Mouse (Mus musculus) midbrain, embryonic 10.5 days (tissue): ENCODE measurements around the gene Dab1. TPM values are rescaled to one million over a fixed set of nuclear protein-coding genes. Genes with fewer than 3 reads are reported as not detected.
A peak's percentile ranks its signal among the peaks of the same experiment; 100 is the strongest.

Experiments
- DNase-seq: peaks from one replicate; pipeline ENCODE4 v3.0.0-alpha.2; 2017; ENCODE audit warnings: low spot score
- H3K27ac ChIP-seq: fragments of 300-500 bp; sonication (generic); replicated peaks from 2 replicates; pipeline ENCODE4 v1.5.1; 2016; ENCODE audit warnings: mild to moderate bottlenecking
- H3K27me3 ChIP-seq: fragments of 300-500 bp; sonication (generic); 2 replicates; pipeline ENCODE4 v1.6.1; 2016; ENCODE audit warnings: low read depth, mild to moderate bottlenecking; ENCODE audit not compliant: poor library complexity, severe bottlenecking
- H3K36me3 ChIP-seq: fragments of 300-500 bp; sonication (generic); 2 replicates; pipeline ENCODE4 v1.6.1; 2016; ENCODE audit warnings: mild to moderate bottlenecking, moderate library complexity
- H3K4me1 ChIP-seq: fragments of 300-500 bp; sonication (generic); 2 replicates; pipeline ENCODE4 v1.6.1; 2016
- H3K4me3 ChIP-seq: fragments of 300-500 bp; sonication (generic); 2 replicates; pipeline ENCODE4 v1.5.1; 2016; ENCODE audit warnings: mild to moderate bottlenecking, moderate library complexity
- H3K9me3 ChIP-seq: fragments of 300-500 bp; sonication (generic); replicated peaks from 2 replicates; pipeline ENCODE4 v1.6.1; 2016; ENCODE audit warnings: mild to moderate bottlenecking
- WGBS: fragments of 180-500 bp; shearing (Covaris S2); methylation state at CpG from one replicate; pipeline ENCODE4 v1.1.7; 2016; 5-methylcytosine and 5-hydroxymethylcytosine counted together
- polyA plus RNA-seq: library from polyadenylated mRNA; unstranded; fragments of >200 nt; fragmentation: Nextera tagmentation; extraction: Ambion mirVana; gene quantifications from 2 replicates; pipeline ENCODE4 v1.2.1, GENCODE M21; 2016

The Dab1 gene
- polyA plus RNA-seq, 1 experiment from 2014 or later = 27.0 TPM

- Histone ChIP-seq H3K4me3 (no peak overlapping the region), H3K36me3 (no peaks in the 10 kb centered on the region), H3K27me3 (no peaks in the 10 kb centered on the region), H3K27ac (peak overlapping the region; percentile 63; the same call in 1 of the 2 replicates), H3K4me1 (peaks cover 8% of the 10 kb centered on the region), H3K9me3 (no peaks in the 10 kb centered on the region)
- WGBS = 29% methylated on average over 9 of the region's 9 CpGs
- peak; percentile 17 for DNase-seq
Observed at GRCm38 (mm10) chr4:103953652-103954220, 334.6 kb downstream of the Dab1 start.

- no peaks in the 10 kb centered on the region for H3K36me3 ChIP-seq
- H3K27me3 ChIP-seq = no peaks in the 10 kb centered on the region
- no peak overlapping the region for H3K4me3 ChIP-seq
- peaks cover 10% of the 10 kb centered on the region for H3K4me1 ChIP-seq
- whole genome bisulfite sequencing = 78% methylated on average over 7 of the region's 7 CpGs
- no peak overlapping the region for H3K27ac ChIP-seq
- DNase-seq = no peak
- H3K9me3 ChIP-seq = no peaks in the 10 kb centered on the region
Observed at GRCm38 (mm10) chr4:103961134-103962049, 342.2 kb downstream of the Dab1 start.

DNA sequence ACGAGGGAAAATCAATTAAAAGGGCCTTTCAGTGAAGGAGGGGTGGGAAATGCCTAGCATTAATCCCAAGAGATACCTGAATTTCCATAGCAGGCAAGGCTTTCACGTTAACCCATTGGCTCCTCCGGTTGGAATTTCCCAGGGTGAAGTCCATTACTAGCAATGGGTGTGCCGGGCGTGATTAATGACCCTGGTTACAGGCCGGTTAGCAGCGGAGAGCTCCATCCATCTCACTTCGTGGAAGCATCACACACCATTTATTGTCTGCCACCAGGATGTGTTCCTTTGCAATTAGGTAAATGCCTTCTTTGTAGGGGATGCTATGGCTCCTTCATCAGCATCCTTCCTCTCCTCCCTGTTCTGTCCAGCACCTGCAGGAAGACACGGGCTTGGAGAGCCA is 350.7 kb downstream of the Dab1 start:
- H3K9me3 ChIP-seq = no peaks in the 10 kb centered on the region
- H3K36me3 ChIP-seq = no peaks in the 10 kb centered on the region
- no peak overlapping the region for H3K27ac ChIP-seq
- no peak overlapping the region for H3K4me3 ChIP-seq
- 86% methylated on average over 9 of the region's 9 CpGs for WGBS
- H3K27me3 ChIP-seq = no peaks in the 10 kb centered on the region
- DNase-seq = no peak
- H3K4me1 ChIP-seq = no peaks in the 10 kb centered on the region

- Histone ChIP-seq H3K9me3 (no peaks in the 10 kb centered on the region), H3K36me3 (no peaks in the 10 kb centered on the region), H3K27ac (no peak overlapping the region), H3K4me1 (no peaks in the 10 kb centered on the region), H3K4me3 (no peak overlapping the region), H3K27me3 (no peaks in the 10 kb centered on the region)
- WGBS = 89% methylated on average over 2 of the region's 2 CpGs
- no peak for DNase-seq
Observed at GRCm38 (mm10) chr4:103974536-103974935, 355.4 kb downstream of the Dab1 start.

DNA sequence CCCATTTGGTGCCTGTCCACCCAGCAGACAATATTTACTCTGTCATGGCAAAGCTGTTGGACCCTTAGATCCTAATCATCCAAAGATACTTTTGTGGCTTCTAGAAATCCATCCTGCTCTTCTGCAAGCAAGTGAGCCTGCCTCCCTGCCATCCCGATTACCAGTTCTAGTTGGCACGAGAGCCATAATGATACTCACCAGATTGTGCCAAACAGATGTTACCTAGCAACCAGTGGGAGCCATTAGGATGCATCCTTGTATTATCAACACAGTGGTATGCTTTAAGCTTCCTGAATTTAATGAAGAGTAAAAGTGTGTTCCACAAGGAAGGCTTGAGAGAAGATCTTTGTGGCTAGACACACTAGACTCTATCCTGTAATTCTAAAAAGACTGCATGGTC is 355.8 kb downstream of the Dab1 start:
- WGBS = 92% methylated on average over 2 of the region's 2 CpGs
- DNase-seq = no peak
- Histone ChIP-seq H3K9me3 (no peaks in the 10 kb centered on the region), H3K27ac (no peak overlapping the region), H3K36me3 (no peaks in the 10 kb centered on the region), H3K27me3 (no peaks in the 10 kb centered on the region), H3K4me3 (no peak overlapping the region), H3K4me1 (no peaks in the 10 kb centered on the region)

- Histone ChIP-seq H3K9me3 (no peaks in the 10 kb centered on the region), H3K27me3 (no peaks in the 10 kb centered on the region), H3K4me1 (no peaks in the 10 kb centered on the region), H3K4me3 (no peak overlapping the region), H3K36me3 (no peaks in the 10 kb centered on the region), H3K27ac (no peak overlapping the region)
- DNase-seq = no peak
- WGBS = 80% methylated on average over 3 of the region's 3 CpGs
Observed at GRCm38 (mm10) chr4:103993884-103994283, 374.7 kb downstream of the Dab1 start.

DNA sequence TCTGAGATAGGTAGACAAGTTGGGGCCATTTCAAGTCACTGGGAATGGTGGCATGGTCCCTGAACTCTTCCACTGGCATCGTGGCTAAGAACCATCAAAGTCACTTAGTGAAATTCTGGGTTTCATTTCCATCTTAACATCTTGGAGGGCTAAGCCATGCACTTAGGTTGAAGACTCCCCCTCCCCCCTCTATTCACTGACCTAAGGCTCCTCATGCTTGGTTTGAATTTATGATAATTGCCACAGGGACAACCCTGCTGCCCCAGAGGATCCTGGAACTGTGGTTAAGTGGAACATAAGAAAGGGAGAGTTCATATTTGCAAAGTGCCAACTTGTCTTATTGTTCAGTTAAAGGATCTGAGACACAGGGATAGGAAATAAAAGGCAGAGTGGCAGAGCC is 375.2 kb downstream of the Dab1 start:
- WGBS = 92% methylated on average over 1 of the region's 1 CpGs
- H3K9me3 ChIP-seq = no peaks in the 10 kb centered on the region
- no peak for DNase-seq
- H3K27me3 ChIP-seq = no peaks in the 10 kb centered on the region
- no peaks in the 10 kb centered on the region for H3K4me1 ChIP-seq
- H3K27ac ChIP-seq = no peak overlapping the region
- H3K36me3 ChIP-seq = no peaks in the 10 kb centered on the region
- H3K4me3 ChIP-seq = no peak overlapping the region

GRCm38 (mm10) chr4:104008406-104008805 is 389.2 kb downstream of the Dab1 start:
- WGBS = 83% methylated on average over 5 of the region's 5 CpGs
- Histone ChIP-seq H3K4me1 (no peaks in the 10 kb centered on the region), H3K9me3 (no peaks in the 10 kb centered on the region)

GRCm38 (mm10) chr4:104011683-104012082 is 392.5 kb downstream of the Dab1 start:
- no peaks in the 10 kb centered on the region for H3K4me1 ChIP-seq
- WGBS = 83% methylated on average over 4 of the region's 4 CpGs
- DNase-seq = no peak
- H3K4me3 ChIP-seq = no peak overlapping the region
- no peaks in the 10 kb centered on the region for H3K36me3 ChIP-seq
- no peak overlapping the region for H3K27ac ChIP-seq
- no peaks in the 10 kb centered on the region for H3K27me3 ChIP-seq
- no peaks in the 10 kb centered on the region for H3K9me3 ChIP-seq

More at GRCm38 (mm10) chr4:104008406-104008805, 389.2 kb downstream of the Dab1 start:
- Histone ChIP-seq H3K4me3 (no peak overlapping the region), H3K27ac (no peak overlapping the region), H3K36me3 (no peaks in the 10 kb centered on the region), H3K27me3 (no peaks in the 10 kb centered on the region)
- no peak for DNase-seq

DNA sequence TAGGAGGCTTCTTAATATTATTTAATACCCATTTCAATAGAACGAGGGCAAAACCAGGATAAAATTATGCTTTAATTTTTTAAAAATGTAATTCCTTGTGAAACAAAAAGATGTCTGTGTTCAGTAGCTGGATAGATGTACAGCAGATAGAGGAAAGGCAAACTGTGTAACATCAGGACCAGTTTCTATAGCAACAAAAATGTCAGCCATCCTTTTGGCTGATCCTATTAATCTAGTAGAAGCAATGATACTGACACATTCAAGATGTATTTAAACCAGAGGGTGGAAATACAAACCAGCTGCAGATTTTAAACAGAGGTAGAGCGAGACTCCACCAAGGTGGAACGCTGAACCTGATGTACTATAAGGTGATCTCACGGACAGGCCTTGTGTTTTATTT is 393.0 kb downstream of the Dab1 start:
- no peak overlapping the region for H3K27ac ChIP-seq
- no peaks in the 10 kb centered on the region for H3K9me3 ChIP-seq
- 89% methylated on average over 4 of the region's 4 CpGs for WGBS
- no peak for DNase-seq
- H3K36me3 ChIP-seq = no peaks in the 10 kb centered on the region
- H3K4me3 ChIP-seq = no peak overlapping the region
- no peaks in the 10 kb centered on the region for H3K4me1 ChIP-seq
- H3K27me3 ChIP-seq = no peaks in the 10 kb centered on the region

GRCm38 (mm10) chr4:104025117-104025694 is 406.0 kb downstream of the Dab1 start:
- Histone ChIP-seq H3K4me1 (0 out of 2 replicates have a peak, but pooled peaks cover 4% of the 10 kb centered on the region), H3K27ac (no peak overlapping the region), H3K27me3 (no peaks in the 10 kb centered on the region), H3K36me3 (no peaks in the 10 kb centered on the region), H3K9me3 (no peaks in the 10 kb centered on the region), H3K4me3 (no peak overlapping the region)
- WGBS = 94% methylated on average over 2 of the region's 2 CpGs
- DNase-seq = no peak

DNA sequence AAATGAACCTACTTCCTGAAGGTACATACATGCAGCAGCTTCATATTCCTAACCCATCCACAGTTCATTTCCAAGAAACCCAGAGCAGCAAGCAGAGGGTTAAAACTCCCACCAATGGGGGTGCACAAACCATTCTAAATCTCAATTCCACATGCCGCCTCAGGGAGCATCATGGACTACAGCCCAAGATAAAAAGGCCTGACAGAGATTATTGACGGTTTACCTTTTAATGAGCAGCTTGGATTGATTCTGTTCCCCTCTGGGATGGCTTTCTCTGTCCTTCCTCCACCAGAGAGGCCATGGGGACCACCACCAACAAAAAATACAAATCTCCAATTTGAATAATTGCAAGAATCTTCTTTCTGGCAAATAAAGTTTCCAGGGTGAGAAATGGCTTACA is 407.7 kb downstream of the Dab1 start:
- H3K9me3 ChIP-seq = no peaks in the 10 kb centered on the region
- DNase-seq = no peak
- H3K27me3 ChIP-seq = no peaks in the 10 kb centered on the region
- H3K4me1 ChIP-seq = 0 out of 2 replicates have a peak, but pooled peaks cover 4% of the 10 kb centered on the region
- H3K4me3 ChIP-seq = no peak overlapping the region
- WGBS = 43% methylated on average over 2 of the region's 2 CpGs
- H3K27ac ChIP-seq = no peak overlapping the region
- no peaks in the 10 kb centered on the region for H3K36me3 ChIP-seq

DNA sequence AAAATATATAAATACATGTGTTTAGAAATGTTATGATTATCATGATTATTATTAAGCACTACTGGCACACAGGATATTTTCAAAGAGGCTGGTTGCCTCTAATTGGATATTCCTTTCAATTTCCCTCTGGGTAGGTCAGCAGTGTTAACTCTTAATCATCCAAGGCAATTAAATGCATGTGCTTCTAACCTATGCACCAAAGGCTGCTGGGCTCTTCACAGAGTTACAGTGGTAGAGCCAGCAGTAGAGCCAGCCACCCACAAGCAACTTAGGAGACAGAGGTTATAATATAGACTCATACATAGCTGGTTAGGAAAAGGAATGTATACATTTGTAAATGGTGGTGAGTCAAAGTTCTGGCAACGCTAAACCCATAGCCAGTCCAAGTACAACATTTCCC is 408.1 kb downstream of the Dab1 start:
- no peaks in the 10 kb centered on the region for H3K9me3 ChIP-seq
- no peak for DNase-seq
- H3K4me3 ChIP-seq = no peak overlapping the region
- H3K27me3 ChIP-seq = no peaks in the 10 kb centered on the region
- H3K27ac ChIP-seq = no peak overlapping the region
- H3K4me1 ChIP-seq = 0 out of 2 replicates have a peak, but pooled peaks cover 4% of the 10 kb centered on the region
- 79% methylated on average over 1 of the region's 1 CpGs for WGBS
- H3K36me3 ChIP-seq = no peaks in the 10 kb centered on the region
